Mouse (Mus musculus): ENCODE measurements at regions not wholly inside any gene's neighbourhood (a gene's known extent, or its start where the extent isn't known, plus 50 kb on each side); places are given as distances from the start of the nearest gene placed in this dataset.
A peak's percentile ranks its signal among the peaks of the same experiment; 100 is the strongest.

DNA sequence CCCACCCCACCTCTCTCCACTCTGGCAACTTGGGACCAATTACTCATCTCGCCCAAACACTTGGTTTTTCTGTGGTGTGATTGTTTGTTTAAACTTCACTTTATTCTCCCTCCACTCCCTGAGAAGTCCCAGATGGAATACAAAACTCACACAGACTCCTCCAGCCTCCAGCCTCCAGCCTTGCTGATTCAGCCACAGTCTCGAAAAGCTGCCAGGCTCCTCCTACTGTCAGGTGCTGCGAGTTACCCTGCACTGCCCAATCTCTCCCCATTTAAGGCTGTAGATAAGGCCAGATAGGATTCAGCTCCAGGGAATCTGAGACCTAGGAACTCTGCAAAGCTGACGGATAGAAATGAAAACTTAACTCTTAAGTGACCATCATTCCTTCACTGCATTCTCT, 340.7 kb downstream of the Cmpk2 start:
- H3K9ac ChIP-seq = no peak overlapping the region
- WGBS = 3% methylated on average over 4 of the region's 4 CpGs
- H3K9me3 ChIP-seq (replicated peaks) = no peaks in the 10 kb centered on the region
- peaks cover 8% of the 10 kb centered on the region; the same call in 1 of the 2 replicates for H3K4me1 ChIP-seq
- no peak overlapping the region for H3K4me2 ChIP-seq (replicated peaks)
- H3K27ac ChIP-seq (replicated peaks) = no peak overlapping the region
- no peaks in the 10 kb centered on the region for H3K27me3 ChIP-seq
- no peak for ATAC-seq (ENCODE audit: insufficient number of reproducible peaks, low FRiP score, low TSS enrichment, low read depth)
- H3K4me3 ChIP-seq (replicated peaks) = no peak overlapping the region
- H3K36me3 ChIP-seq = no peaks in the 10 kb centered on the region

DNA sequence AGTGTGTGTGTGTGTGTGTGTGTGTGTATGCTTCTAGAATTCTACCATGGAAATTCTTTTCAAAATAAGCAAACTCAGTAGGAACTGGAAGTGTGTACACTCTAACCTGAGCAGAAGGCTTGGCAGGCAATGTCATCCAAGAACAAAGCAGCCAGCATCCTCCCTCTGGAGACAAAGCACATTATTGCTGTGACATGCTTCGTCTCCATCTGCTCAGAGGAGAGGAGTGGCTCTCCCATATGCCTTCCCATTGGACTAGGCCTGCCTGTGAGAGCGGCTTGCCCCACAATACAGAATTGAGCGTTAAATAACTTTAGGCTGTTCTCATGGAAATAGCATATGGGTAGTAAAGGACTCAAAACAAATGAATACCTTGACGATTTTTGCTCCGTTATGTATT, 333.5 kb downstream of the Cmpk2 start:
- ATAC-seq (ENCODE audit: insufficient number of reproducible peaks, low FRiP score, low TSS enrichment, low read depth) = no peak; the same call in 1 of the 2 replicates
- 57% methylated on average over 5 of the region's 5 CpGs for WGBS
- H3K27ac ChIP-seq (replicated peaks) = no peak overlapping the region; the same call in 1 of the 2 replicates

DNA sequence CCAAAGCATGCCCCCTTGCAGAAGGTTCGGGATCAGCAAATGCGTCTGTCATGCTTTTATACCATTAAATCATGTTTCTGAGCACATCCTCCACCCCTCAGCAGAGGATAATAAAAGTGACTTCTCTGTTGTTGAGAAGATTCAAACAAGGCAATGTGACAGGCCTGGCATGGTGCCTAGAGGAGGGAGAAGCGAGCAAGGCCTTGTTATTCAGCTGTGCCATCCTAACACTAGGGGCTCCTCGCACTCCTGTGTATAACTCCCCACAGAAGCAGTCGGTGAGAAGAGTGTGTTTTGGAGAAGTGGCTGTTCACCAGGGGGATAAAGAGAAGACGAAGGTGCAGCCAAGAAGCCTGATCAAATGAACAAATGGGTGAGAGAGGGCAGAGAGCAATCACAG, 330.3 kb downstream of the Cmpk2 start:
- H3K4me1 ChIP-seq = peaks cover 8% of the 10 kb centered on the region
- WGBS = 57% methylated on average over 6 of the region's 6 CpGs
- peak overlapping the region; percentile 60; the same call in 1 of the 2 replicates for H3K27ac ChIP-seq (replicated peaks)
- H3K9me3 ChIP-seq (replicated peaks) = no peaks in the 10 kb centered on the region
- ATAC-seq (ENCODE audit: insufficient number of reproducible peaks, low FRiP score, low TSS enrichment, low read depth) = no peak
- no peaks in the 10 kb centered on the region for H3K27me3 ChIP-seq
- H3K9ac ChIP-seq = no peak overlapping the region
- no peak overlapping the region for H3K4me3 ChIP-seq (replicated peaks)
- H3K36me3 ChIP-seq = no peaks in the 10 kb centered on the region
- no peak overlapping the region for H3K4me2 ChIP-seq (replicated peaks)

More for the DNA sequence above, 333.5 kb downstream of the Cmpk2 start:
- H3K27me3 ChIP-seq = no peaks in the 10 kb centered on the region
- no peak overlapping the region for H3K9ac ChIP-seq
- no peaks in the 10 kb centered on the region for H3K9me3 ChIP-seq (replicated peaks)
- H3K4me1 ChIP-seq = peaks cover 8% of the 10 kb centered on the region
- no peaks in the 10 kb centered on the region for H3K36me3 ChIP-seq
- H3K4me2 ChIP-seq (replicated peaks) = no peak overlapping the region
- no peak overlapping the region for H3K4me3 ChIP-seq (replicated peaks)

DNA sequence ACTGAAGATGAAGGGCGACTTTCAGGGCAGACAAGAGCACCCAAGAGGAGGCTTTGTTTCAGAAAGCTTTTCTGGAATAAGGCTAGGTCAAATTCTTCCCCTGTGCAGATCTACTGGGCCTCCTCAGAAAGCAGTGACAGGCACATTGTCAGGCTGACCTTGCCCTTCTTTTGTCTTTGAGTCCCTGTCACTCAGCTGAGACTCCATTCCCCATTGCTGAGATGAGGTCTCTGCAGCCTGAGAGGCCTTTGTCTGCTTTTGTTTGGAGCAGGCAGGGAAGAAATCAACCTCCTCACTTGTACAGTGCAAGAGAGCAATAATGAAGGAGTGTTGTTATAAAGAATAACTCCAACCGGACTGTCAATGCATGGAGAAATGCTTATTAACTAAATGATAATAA, 327.4 kb downstream of the Cmpk2 start:
- H3K36me3 ChIP-seq = no peaks in the 10 kb centered on the region

DNA sequence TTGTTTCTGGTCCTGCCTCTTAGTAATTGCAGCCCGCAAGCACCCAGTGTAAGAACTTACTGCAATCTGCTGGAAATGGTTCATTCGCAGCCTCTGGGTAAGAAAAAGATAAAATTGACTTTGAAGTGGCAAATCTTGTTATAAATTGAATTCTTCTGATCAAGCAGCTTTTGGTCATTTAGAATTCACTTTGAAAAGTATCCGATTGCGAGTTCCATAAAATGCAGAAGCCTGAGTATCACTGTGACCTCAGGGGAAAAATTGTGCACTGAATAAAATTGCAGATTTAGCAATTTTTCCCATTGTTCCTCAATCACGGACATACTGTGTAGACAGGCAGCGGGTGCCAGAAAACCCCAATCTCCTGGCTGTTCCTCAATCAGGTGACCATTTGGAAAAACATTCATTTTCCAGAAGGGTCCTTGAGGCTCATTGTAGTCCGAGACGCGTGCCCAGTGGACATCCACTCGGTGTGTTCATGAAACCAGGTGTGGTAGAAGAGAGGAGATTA, 320.4 kb downstream of the Cmpk2 start:
- Histone ChIP-seq H3K4me1 (no peaks in the 10 kb centered on the region), H3K9ac (no peak overlapping the region)
- no peak for ATAC-seq (ENCODE audit: insufficient number of reproducible peaks, low FRiP score, low TSS enrichment, low read depth)

More for the DNA sequence above, 327.4 kb downstream of the Cmpk2 start:
- H3K27me3 ChIP-seq = no peaks in the 10 kb centered on the region
- no peak overlapping the region for H3K27ac ChIP-seq (replicated peaks)
- no peak overlapping the region for H3K4me3 ChIP-seq (replicated peaks)
- no peak for ATAC-seq (ENCODE audit: insufficient number of reproducible peaks, low FRiP score, low TSS enrichment, low read depth)
- H3K9me3 ChIP-seq (replicated peaks) = no peaks in the 10 kb centered on the region
- peaks cover 8% of the 10 kb centered on the region for H3K4me1 ChIP-seq
- no peak overlapping the region for H3K9ac ChIP-seq
- 81% methylated on average over 2 of the region's 2 CpGs for WGBS
- H3K4me2 ChIP-seq (replicated peaks) = no peak overlapping the region

GRCm38 (mm10) chr12:26785550-26785949, 316.5 kb downstream of the Cmpk2 start:
- no peak for ATAC-seq (ENCODE audit: insufficient number of reproducible peaks, low FRiP score, low TSS enrichment, low read depth)

More for the DNA sequence above, 320.4 kb downstream of the Cmpk2 start:
- Histone ChIP-seq H3K27ac (replicated peaks) (no peak overlapping the region), H3K9me3 (replicated peaks) (no peaks in the 10 kb centered on the region), H3K36me3 (no peaks in the 10 kb centered on the region), H3K27me3 (no peaks in the 10 kb centered on the region), H3K4me3 (replicated peaks) (no peak overlapping the region), H3K4me2 (replicated peaks) (no peak overlapping the region)
- 67% methylated on average over 10 of the region's 10 CpGs for WGBS

DNA sequence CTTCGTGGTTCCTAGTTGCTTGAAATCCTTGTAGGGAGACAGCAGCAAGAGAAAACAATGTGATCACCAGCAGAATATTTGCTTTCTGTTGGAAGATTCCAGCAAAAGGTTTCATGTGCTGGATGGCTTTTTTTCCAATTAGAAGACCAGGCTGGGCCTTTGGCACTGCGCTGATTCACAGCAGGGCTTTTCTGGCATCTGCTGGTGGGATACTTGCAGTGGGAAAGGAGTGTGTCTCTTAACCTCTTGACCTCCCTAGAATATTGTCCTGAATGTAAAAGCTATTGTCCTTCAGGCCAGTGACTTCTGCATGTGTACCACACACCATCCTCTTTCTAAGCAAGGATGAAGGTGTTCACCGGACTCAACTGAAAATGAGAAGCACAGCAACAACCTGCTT, 315.4 kb downstream of the Cmpk2 start:
- ATAC-seq (ENCODE audit: insufficient number of reproducible peaks, low FRiP score, low TSS enrichment, low read depth) = no peak
- Histone ChIP-seq H3K9me3 (replicated peaks) (no peaks in the 10 kb centered on the region), H3K4me2 (replicated peaks) (no peak overlapping the region), H3K27me3 (no peaks in the 10 kb centered on the region), H3K9ac (no peak overlapping the region), H3K4me3 (replicated peaks) (no peak overlapping the region), H3K4me1 (no peaks in the 10 kb centered on the region), H3K36me3 (no peaks in the 10 kb centered on the region), H3K27ac (replicated peaks) (no peak overlapping the region)
- 86% methylated on average over 3 of the region's 3 CpGs for WGBS

More at GRCm38 (mm10) chr12:26785550-26785949, 316.5 kb downstream of the Cmpk2 start:
- Histone ChIP-seq H3K4me1 (no peaks in the 10 kb centered on the region), H3K4me3 (replicated peaks) (no peak overlapping the region), H3K9me3 (replicated peaks) (no peaks in the 10 kb centered on the region), H3K4me2 (replicated peaks) (no peak overlapping the region), H3K9ac (no peak overlapping the region), H3K36me3 (no peaks in the 10 kb centered on the region), H3K27me3 (no peaks in the 10 kb centered on the region), H3K27ac (replicated peaks) (no peak overlapping the region)
- 61% methylated on average over 2 of the region's 2 CpGs for whole genome bisulfite sequencing

DNA sequence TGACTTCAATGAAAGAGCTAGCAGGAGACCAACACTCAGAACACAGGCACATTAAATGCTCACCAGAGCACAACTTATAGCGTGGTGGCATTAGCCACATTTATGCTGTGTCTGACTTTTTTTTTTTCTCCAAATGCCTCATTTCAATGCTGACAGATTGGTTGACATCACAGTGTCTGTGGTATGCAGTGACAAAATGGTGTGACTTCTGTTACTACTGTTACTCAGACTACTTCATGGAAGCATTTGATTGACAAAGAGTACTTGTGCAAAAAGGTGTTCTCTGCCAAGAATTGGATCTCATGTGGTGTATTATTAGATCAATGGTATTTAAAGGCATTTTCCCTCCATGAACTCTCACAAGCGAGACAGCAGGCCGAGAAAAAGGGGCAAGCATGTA, 314.8 kb downstream of the Cmpk2 start:
- Histone ChIP-seq H3K9ac (no peak overlapping the region), H3K4me1 (no peaks in the 10 kb centered on the region), H3K27me3 (no peaks in the 10 kb centered on the region), H3K4me2 (replicated peaks) (no peak overlapping the region), H3K4me3 (replicated peaks) (no peak overlapping the region), H3K36me3 (no peaks in the 10 kb centered on the region), H3K9me3 (replicated peaks) (no peaks in the 10 kb centered on the region), H3K27ac (replicated peaks) (no peak overlapping the region)
- ATAC-seq (ENCODE audit: insufficient number of reproducible peaks, low FRiP score, low TSS enrichment, low read depth) = no peak
- WGBS = 64% methylated on average over 3 of the region's 3 CpGs

DNA sequence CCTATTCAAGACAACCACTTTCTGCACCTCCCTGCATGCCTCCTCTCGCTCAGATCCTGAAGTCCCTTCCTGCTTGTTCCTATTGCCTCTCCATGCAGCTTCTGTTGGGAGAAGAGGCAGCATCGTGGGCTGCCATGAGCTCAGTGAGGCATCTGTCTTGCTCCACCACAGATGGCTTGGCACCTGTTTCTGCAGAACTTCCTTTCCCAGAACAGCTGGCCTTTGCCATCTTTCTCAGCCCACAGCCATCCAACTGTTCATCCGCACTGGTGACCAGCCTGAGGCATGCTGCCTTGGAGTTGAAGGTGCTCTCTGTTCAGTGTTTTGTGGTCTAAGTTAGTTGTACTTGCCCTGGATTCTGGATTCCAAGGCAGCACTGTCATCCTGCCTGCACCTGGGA, 312.5 kb downstream of the Cmpk2 start:
- H3K9me3 ChIP-seq (replicated peaks) = no peaks in the 10 kb centered on the region
- no peak overlapping the region for H3K27ac ChIP-seq (replicated peaks)
- H3K4me3 ChIP-seq (replicated peaks) = no peak overlapping the region
- WGBS = 76% methylated on average over 3 of the region's 3 CpGs
- H3K4me2 ChIP-seq (replicated peaks) = no peak overlapping the region
- ATAC-seq (ENCODE audit: insufficient number of reproducible peaks, low FRiP score, low TSS enrichment, low read depth) = no peak; the same call in 1 of the 2 replicates
- no peaks in the 10 kb centered on the region for H3K36me3 ChIP-seq
- no peaks in the 10 kb centered on the region for H3K4me1 ChIP-seq
- H3K9ac ChIP-seq = no peak overlapping the region
- no peaks in the 10 kb centered on the region for H3K27me3 ChIP-seq

- H3K4me2 ChIP-seq (replicated peaks) = no peak overlapping the region
- H3K9ac ChIP-seq = no peak overlapping the region
- no peak overlapping the region for H3K27ac ChIP-seq (replicated peaks)
- no peaks in the 10 kb centered on the region for H3K27me3 ChIP-seq
- no peak overlapping the region for H3K4me3 ChIP-seq (replicated peaks)
- WGBS = 51% methylated on average over 3 of the region's 3 CpGs
- H3K9me3 ChIP-seq (replicated peaks) = no peaks in the 10 kb centered on the region
- ATAC-seq (ENCODE audit: insufficient number of reproducible peaks, low FRiP score, low TSS enrichment, low read depth) = no peak
- no peaks in the 10 kb centered on the region for H3K4me1 ChIP-seq
- H3K36me3 ChIP-seq = no peaks in the 10 kb centered on the region
Measured at GRCm38 (mm10) chr12:26778796-26779195, 309.8 kb downstream of the Cmpk2 start.

DNA sequence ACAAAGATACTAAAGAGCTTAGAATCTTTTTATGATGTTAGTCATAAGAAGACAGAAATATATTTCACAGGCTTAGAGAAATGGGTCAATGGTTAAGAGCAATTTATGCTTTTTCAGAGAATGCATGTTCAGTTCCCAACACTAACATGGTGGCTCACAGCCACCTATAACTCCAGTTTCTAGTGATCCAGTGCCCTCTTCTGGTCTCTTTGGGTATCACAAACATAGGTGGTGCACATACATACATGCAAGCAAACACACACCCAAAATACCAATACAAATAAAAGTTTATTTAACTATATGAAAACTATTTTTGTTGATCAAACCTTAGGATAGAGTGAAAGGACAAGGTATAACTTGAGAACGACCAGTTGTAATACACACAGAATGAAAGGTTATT, 308.0 kb downstream of the Cmpk2 start:
- H3K27me3 ChIP-seq = no peaks in the 10 kb centered on the region
- H3K4me1 ChIP-seq = no peaks in the 10 kb centered on the region
- no peak overlapping the region for H3K9ac ChIP-seq
- no peak overlapping the region for H3K4me2 ChIP-seq (replicated peaks)
- ATAC-seq (ENCODE audit: insufficient number of reproducible peaks, low FRiP score, low TSS enrichment, low read depth) = no peak
- 88% methylated on average over 1 of the region's 1 CpGs for WGBS
- no peaks in the 10 kb centered on the region for H3K9me3 ChIP-seq (replicated peaks)
- no peak overlapping the region for H3K27ac ChIP-seq (replicated peaks)
- H3K4me3 ChIP-seq (replicated peaks) = no peak overlapping the region
- no peaks in the 10 kb centered on the region for H3K36me3 ChIP-seq

DNA sequence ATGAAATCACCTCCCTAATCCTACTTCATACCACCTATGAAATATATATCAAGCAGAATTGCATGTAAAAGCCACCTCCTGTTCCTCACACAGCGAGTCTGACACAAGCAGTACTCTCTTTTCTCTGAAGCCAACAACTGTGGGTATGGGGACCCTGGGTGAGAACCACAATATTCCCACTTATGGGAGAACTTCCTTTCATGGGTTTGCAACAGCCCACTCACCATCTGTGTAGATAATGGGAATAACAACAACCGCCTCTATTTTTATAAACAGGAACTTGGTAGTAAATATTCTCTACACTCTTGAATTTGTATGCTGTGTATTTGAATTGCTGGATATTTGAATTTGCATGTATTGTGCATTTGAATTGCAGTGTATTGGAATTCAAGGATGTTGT, 305.0 kb downstream of the Cmpk2 start:
- H3K36me3 ChIP-seq = no peaks in the 10 kb centered on the region
- no peaks in the 10 kb centered on the region for H3K9me3 ChIP-seq (replicated peaks)
- H3K27me3 ChIP-seq = no peaks in the 10 kb centered on the region
- H3K4me2 ChIP-seq (replicated peaks) = no peak overlapping the region
- no peaks in the 10 kb centered on the region for H3K4me1 ChIP-seq
- WGBS = 81% methylated on average over 2 of the region's 2 CpGs
- H3K27ac ChIP-seq (replicated peaks) = no peak overlapping the region
- no peak overlapping the region for H3K9ac ChIP-seq
- no peak for ATAC-seq (ENCODE audit: insufficient number of reproducible peaks, low FRiP score, low TSS enrichment, low read depth)
- no peak overlapping the region for H3K4me3 ChIP-seq (replicated peaks)
